Mouse (Mus musculus) kidney, postnatal 0 days (tissue): ENCODE results near the gene Hist2h2ac. TPM values are rescaled to one million over a fixed set of nuclear protein-coding genes. Genes with fewer than 3 reads are reported as not detected.
"Not testable (repeated sequence)": the region's sequence is repeated elsewhere in the genome, so short reads cannot be mapped to it uniquely, and the experiment has no call there.

Experiments used
- ATAC-seq: fragments of 200-750 bp; cut with Nextera tagmentation; replicated peaks from 2 replicates; pipeline ENCODE4 v1.8.0; 2017; ENCODE audit warnings: low read depth, moderate number of reproducible peaks, moderate TSS enrichment, moderate library complexity; ENCODE audit not compliant: low FRiP score
- DNase-seq: peaks from one replicate; pipeline ENCODE4 v3.0.0-alpha.2; 2016; ENCODE audit warnings: low spot score
- H3K27ac ChIP-seq: fragments of 300-500 bp; sonication (generic); 2 replicates; pipeline ENCODE4 v1.5.1; 2014; ENCODE audit warnings: mild to moderate bottlenecking
- H3K27me3 ChIP-seq: fragments of 300-500 bp; sonication (generic); 2 replicates; pipeline ENCODE4 v1.6.1; 2014; ENCODE audit warnings: low read length, mixed read lengths; ENCODE audit not compliant: insufficient read depth
- H3K36me3 ChIP-seq: fragments of 300-500 bp; sonication (generic); 2 replicates; pipeline ENCODE4 v1.6.1; 2014; ENCODE audit warnings: low read length, mixed read lengths; ENCODE audit not compliant: insufficient read depth
- H3K4me1 ChIP-seq: fragments of 300-500 bp; sonication (generic); replicated peaks from 2 replicates; pipeline ENCODE4 v1.6.1; 2014; ENCODE audit warnings: antibody characterized with exemption, low read length, mixed read lengths; ENCODE audit not compliant: insufficient read depth
- H3K4me2 ChIP-seq: fragments of 300-500 bp; sonication (generic); 2 replicates; pipeline ENCODE4 v1.6.1; 2014; ENCODE audit warnings: mild to moderate bottlenecking, low read length, moderate library complexity, mixed read lengths
- H3K4me3 ChIP-seq: fragments of 300-500 bp; sonication (generic); replicated peaks from 2 replicates; pipeline ENCODE4 v1.5.1; 2014; ENCODE audit warnings: low read depth, low read length
- H3K9ac ChIP-seq: fragments of 300-500 bp; sonication (generic); 2 replicates; pipeline ENCODE4 v1.6.1; 2014; ENCODE audit warnings: low read depth, low read length
- H3K9me3 ChIP-seq: fragments of 300-500 bp; sonication (generic); replicated peaks from 2 replicates; pipeline ENCODE4 v1.6.1; 2016; ENCODE audit warnings: low read length, inconsistent platforms, mixed read lengths
- CTCF ChIP-seq: IDR thresholded peaks from 2 replicates; pipeline ENCODE4 v1.5.1; 2016; ENCODE audit warnings: antibody characterized with exemption, low read depth, mild to moderate bottlenecking, moderate library complexity
- WGBS: fragments of 180-500 bp; shearing (Covaris S2); extraction: QIAGEN DNeasy Blood & Tissue Kit; methylation state at CpG from one replicate; pipeline ENCODE4 v1.1.7; 2014; 5-methylcytosine and 5-hydroxymethylcytosine counted together
- polyA plus RNA-seq: library from polyadenylated mRNA; unstranded; fragments of >200 nt; fragmentation: Nextera tagmentation; extraction: Ambion mirVana; gene quantifications from 2 replicates; pipeline ENCODE4 v1.2.1, GENCODE M21; 2015

Gene Hist2h2ac
- polyA plus RNA-seq, 1 experiment from 2014 or later = 7.5 TPM

- no peaks in the 10 kb centered on the region for H3K36me3 ChIP-seq
- no peak for ATAC-seq
- peak overlapping the region; percentile 51 for H3K4me2 ChIP-seq
- DNase-seq = no peak
- WGBS = 51% methylated on average over 4 of the region's 4 CpGs
- peaks cover 6% of the 10 kb centered on the region for H3K4me1 ChIP-seq
- no peaks in the 10 kb centered on the region for H3K9me3 ChIP-seq
- H3K27me3 ChIP-seq = no peaks in the 10 kb centered on the region
- no peak overlapping the region for H3K4me3 ChIP-seq
- no peak overlapping the region for H3K27ac ChIP-seq
- no peak for TF ChIP-seq CTCF
- no peak overlapping the region for H3K9ac ChIP-seq
These were observed 28.3 kb upstream of the Hist2h2ac start for GRCm38 (mm10) chr3:96249034-96249345.

GRCm38 (mm10) chr3:96248141-96249033 is 27.7 kb upstream of the Hist2h2ac start:
- H3K4me2 ChIP-seq = peak overlapping the region; percentile 51
- no peak for TF ChIP-seq CTCF
- WGBS = 38% methylated on average over 6 of the region's 6 CpGs
- DNase-seq (no peak), ATAC-seq (no peak)
- no peaks in the 10 kb centered on the region for H3K36me3 ChIP-seq
- H3K27me3 ChIP-seq = no peaks in the 10 kb centered on the region
- no peaks in the 10 kb centered on the region for H3K9me3 ChIP-seq
- H3K4me1 ChIP-seq = peaks cover 11% of the 10 kb centered on the region
- 0 out of 2 replicates have a peak overlapping the region, but pooled peaks have one; percentile 36 for H3K4me3 ChIP-seq
- no peak overlapping the region; the same call in 1 of the 2 replicates for H3K9ac ChIP-seq
- H3K27ac ChIP-seq = no peak overlapping the region

GRCm38 (mm10) chr3:96247356-96248140 is 26.9 kb upstream of the Hist2h2ac start:
- Histone ChIP-seq H3K36me3 (no peaks in the 10 kb centered on the region), H3K9ac (peak overlapping the region; percentile 55), H3K27ac (peak overlapping the region; percentile 52; the same call in 1 of the 2 replicates), H3K4me3 (peak overlapping the region; percentile 36), H3K4me2 (peak overlapping the region; percentile 51), H3K27me3 (no peaks in the 10 kb centered on the region), H3K4me1 (peaks cover 11% of the 10 kb centered on the region), H3K9me3 (no peaks in the 10 kb centered on the region)
- ATAC-seq (no peak), DNase-seq (no peak)
- no peak for TF ChIP-seq CTCF
- 6% methylated on average over 11 of the region's 11 CpGs for WGBS

DNA sequence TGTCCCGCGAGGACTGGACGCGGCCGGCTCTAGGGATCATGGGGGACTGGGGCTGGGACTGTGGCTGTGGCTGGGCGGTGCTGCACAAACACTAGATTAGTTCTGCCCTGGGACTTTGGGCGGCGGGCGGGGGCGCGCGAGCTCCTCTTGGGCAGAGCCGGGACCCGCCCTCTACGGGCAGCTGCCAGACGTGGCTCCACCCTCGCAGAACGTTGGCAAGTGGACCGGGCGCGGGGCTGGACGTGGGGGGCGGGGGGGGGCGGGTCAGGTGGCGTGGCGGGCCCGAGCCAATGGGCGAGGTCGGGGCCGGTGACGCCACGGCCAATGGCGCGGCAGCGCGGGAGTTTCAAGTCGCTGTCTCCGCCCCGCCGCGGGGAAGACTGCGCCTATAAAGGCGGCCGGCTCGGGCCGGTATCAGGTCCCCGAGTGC is 25.8 kb upstream of the Hist2h2ac start, which contains the start of gene Hist2h3c1:
Gene Hist2h3c1 (plus strand): TSS at position 259 of the 430 bp plus-strand sequence.
- 0% methylated on average over 1 of the region's 47 CpGs for WGBS
- ATAC-seq = peak; percentile 93
- H3K4me3 ChIP-seq = peak within 1 kb of the TSS; percentile 36

GRCm38 (mm10) chr3:96246018-96246417 is 25.3 kb upstream of the Hist2h2ac start:
- not testable (repeated sequence) for ATAC-seq, H3K9ac ChIP-seq, H3K27me3 ChIP-seq, H3K4me2 ChIP-seq, H3K9me3 ChIP-seq, DNase-seq, H3K36me3 ChIP-seq
- Histone ChIP-seq H3K4me3 (0 out of 2 replicates have a peak overlapping the region, but pooled peaks have one; percentile 14), H3K27ac (peak overlapping the region; percentile 83; the same call in 1 of the 2 replicates), H3K4me1 (peaks cover 11% of the 10 kb centered on the region)
- 1% methylated on average over 10 of the region's 21 CpGs for WGBS

More for the DNA sequence above, 25.8 kb upstream of the Hist2h2ac start, which contains the start of gene Hist2h3c1:
- H3K36me3 ChIP-seq, H3K9me3 ChIP-seq, H3K27me3 ChIP-seq, DNase-seq: not testable (repeated sequence)
- peak within 1 kb of the TSS; percentile 51 for H3K4me2 ChIP-seq
- peaks cover 11% of the 10 kb centered on the region for H3K4me1 ChIP-seq
- H3K27ac ChIP-seq = peak within 1 kb of the TSS; percentile 83; the same call in 1 of the 2 replicates
- H3K9ac ChIP-seq = peak within 1 kb of the TSS; percentile 55

GRCm38 (mm10) chr3:96245003-96245886 is 24.6 kb upstream of the Hist2h2ac start, which contains the start of gene Hist2h2aa1:
Hist2h2aa1 (plus strand) TSS chr3:96245497.
- H3K27me3 ChIP-seq, H3K36me3 ChIP-seq, H3K9me3 ChIP-seq: not testable (repeated sequence)
- DNase-seq = peak; percentile 75
- H3K4me2 ChIP-seq = peak within 1 kb of the TSS; percentile 59
- WGBS = 0% methylated on average over 19 of the region's 88 CpGs
- ATAC-seq = peak; percentile 86
- H3K27ac ChIP-seq = peak within 1 kb of the TSS; percentile 94
- peak within 1 kb of the TSS; percentile 48 for H3K4me3 ChIP-seq
- H3K4me1 ChIP-seq = peaks cover 11% of the 10 kb centered on the region
- H3K9ac ChIP-seq = peak within 1 kb of the TSS; percentile 78
